Mouse (Mus musculus): ENCODE data around the gene C1qbp.

GRCm38 (mm10) chr11:70982557-70983228 lies at the start of gene C1qbp:
- TF ChIP-seq POLR2A (IDR thresholded peaks at IDR 0.05; ENCODE audit: borderline replicate concordance, extremely low read depth, insufficient read depth, insufficient read length, poor library complexity, severe bottlenecking) (peak; percentile 69), CTCF (IDR thresholded peaks at IDR 0.05; ENCODE audit: borderline replicate concordance, extremely low read depth, insufficient read depth, insufficient read length) (peak; percentile 91)

Data from brain, embryonic 14.5 days (tissue).